Mouse (Mus musculus) adipose tissue, adult 10 weeks (tissue): Measurements from ENCODE around the gene Olfr1496. TPM values are rescaled to one million over a fixed set of nuclear protein-coding genes. Genes with fewer than 3 reads are reported as not detected.

Source experiments
- polyA plus RNA-seq: library from polyadenylated mRNA; stranded (reverse); fragments of 350-450 nt; fragmentation: Illumina TruSeq; extraction: RNeasy Lipid Tissue Mini Kit (QIAGEN cat#74804); gene quantifications from one replicate; pipeline ENCODE4 v1.2.3, GENCODE M21; 2014; ENCODE audit warnings: low read depth, low replicate concordance

The Olfr1496 gene
- polyA plus RNA-seq, result not detected

DNA sequence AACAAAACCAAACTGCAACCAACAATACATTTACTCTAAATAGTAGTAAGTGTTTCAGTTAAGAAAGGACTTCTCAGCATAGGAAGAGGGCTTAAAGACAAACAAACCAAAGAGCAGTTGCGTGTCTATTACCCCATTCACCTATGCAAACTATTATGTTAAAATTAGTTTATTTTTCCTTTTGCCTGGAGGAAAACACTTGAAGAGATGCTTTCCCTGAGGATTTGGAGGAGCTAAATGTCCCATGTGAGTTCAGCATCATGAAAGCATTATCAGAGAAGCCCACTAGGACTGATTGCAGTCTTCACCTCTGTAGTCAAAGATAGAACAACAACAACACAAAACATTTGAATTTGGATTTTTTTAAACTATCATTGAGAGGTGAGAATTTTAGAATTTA is at the start of gene Olfr1496:
Olfr1496 (plus strand) TSS at position 301 of the 400 bp plus-strand sequence.

DNA sequence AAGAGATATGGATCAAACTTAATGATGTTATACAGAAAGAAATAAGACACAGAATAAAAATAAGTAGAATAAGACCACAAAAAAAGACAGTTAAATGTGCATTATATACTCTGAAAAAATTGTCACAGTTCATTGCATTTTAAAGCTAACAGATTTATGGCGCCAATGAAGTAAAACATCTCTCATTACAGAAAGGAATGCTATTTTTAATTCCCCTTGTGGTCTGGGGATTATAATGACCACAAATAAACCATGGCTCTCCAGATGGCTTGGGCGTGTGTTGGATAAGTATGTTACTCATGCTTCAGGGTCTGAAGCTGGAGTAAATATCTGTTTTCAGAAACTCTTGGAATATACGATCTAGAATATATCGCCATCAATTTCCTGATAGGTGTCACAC is 38.2 kb upstream of the Olfr1496 start, which contains the start of gene Olfr1494:
Olfr1494 (plus strand) TSS at position 301 of the 400 bp plus-strand sequence.

DNA sequence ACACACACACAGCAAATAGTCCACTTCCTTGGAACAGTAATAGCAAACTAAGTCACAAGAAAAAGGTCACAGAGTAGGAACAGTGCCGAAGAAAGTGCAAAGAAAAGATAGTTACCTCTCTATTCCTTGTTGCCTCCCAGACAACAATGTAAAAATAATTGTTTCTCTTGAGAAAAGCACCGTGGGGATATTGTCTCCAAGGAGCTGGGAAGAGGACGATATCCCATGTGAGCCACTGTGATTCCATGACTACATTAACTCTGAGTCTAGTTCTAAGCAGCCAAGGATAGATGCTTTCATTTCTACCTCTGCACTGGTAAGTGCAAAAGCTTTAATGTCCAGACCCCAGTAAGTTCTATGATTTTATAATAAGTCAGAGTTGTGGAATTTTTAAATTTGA is 13.4 kb upstream of the Olfr1496 start, which contains the start of gene Olfr1495:
Olfr1495 (plus strand) TSS at position 301 of the 400 bp plus-strand sequence.

GRCm38 (mm10) chr19:13798102-13798501 is 20.4 kb downstream of the Olfr1496 start, which contains the start of gene Olfr1497:
Olfr1497 (minus strand) TSS chr19:13798202.

GRCm38 (mm10) chr19:13819347-13819746 is 41.7 kb downstream of the Olfr1496 start, which contains the start of gene Olfr1499:
Olfr1499 (minus strand) TSS chr19:13819447.

GRCm38 (mm10) chr19:13830388-13830787 is 52.7 kb downstream of the Olfr1496 start, which contains the start of gene Olfr1500:
Olfr1500 (minus strand) TSS chr19:13830488.

Other genes starting within 250 kb of the Olfr1496 start
- not detected for gene Olfr1480, start 250.0 kb upstream of the Olfr1496 start, polyA plus RNA-seq
- gene Olfr1484, start 194.4 kb upstream of the Olfr1496 start, polyA plus RNA-seq, result not detected
- not detected for gene Olfr1487, start 160.5 kb upstream of the Olfr1496 start, polyA plus RNA-seq
- not detected for gene Olfr1489, start 146.3 kb upstream of the Olfr1496 start, polyA plus RNA-seq
- gene Olfr1490, start 126.8 kb upstream of the Olfr1496 start, polyA plus RNA-seq, result not detected
- gene Olfr1491, start 80.6 kb upstream of the Olfr1496 start, polyA plus RNA-seq, result not detected
- not detected for gene Olfr1493-ps1, start 54.6 kb upstream of the Olfr1496 start, polyA plus RNA-seq
- gene Olfr1494, start 38.1 kb upstream of the Olfr1496 start, polyA plus RNA-seq, result not detected
- not detected for gene Olfr1495, start 13.3 kb upstream of the Olfr1496 start, polyA plus RNA-seq
- gene Olfr1497, start 20.3 kb downstream of the Olfr1496 start, polyA plus RNA-seq, result not detected
- gene Olfr1499, start 41.6 kb downstream of the Olfr1496 start, polyA plus RNA-seq, result not detected
- not detected for gene Olfr1500, start 52.6 kb downstream of the Olfr1496 start, polyA plus RNA-seq
- not detected for gene Olfr1501, start 72.8 kb downstream of the Olfr1496 start, polyA plus RNA-seq
- gene Olfr1502, start 83.9 kb downstream of the Olfr1496 start, polyA plus RNA-seq, result not detected
- not detected for gene Olfr1504, start 120.0 kb downstream of the Olfr1496 start, polyA plus RNA-seq
- not detected for gene Olfr1505, start 135.7 kb downstream of the Olfr1496 start, polyA plus RNA-seq